Mouse (Mus musculus) ovary, postnatal 36 days (tissue): ENCODE measurements around the gene Cdv3.
"Not testable (repeated sequence)": the region's sequence is repeated elsewhere in the genome, so short reads cannot be mapped to it uniquely, and the experiment has no call there.

Experiments
- DNase-seq: peaks from one replicate; pipeline ENCODE4 v3.0.0; 2022; ENCODE audit warnings: low spot score, mixed read lengths

Gene Cdv3

DNA sequence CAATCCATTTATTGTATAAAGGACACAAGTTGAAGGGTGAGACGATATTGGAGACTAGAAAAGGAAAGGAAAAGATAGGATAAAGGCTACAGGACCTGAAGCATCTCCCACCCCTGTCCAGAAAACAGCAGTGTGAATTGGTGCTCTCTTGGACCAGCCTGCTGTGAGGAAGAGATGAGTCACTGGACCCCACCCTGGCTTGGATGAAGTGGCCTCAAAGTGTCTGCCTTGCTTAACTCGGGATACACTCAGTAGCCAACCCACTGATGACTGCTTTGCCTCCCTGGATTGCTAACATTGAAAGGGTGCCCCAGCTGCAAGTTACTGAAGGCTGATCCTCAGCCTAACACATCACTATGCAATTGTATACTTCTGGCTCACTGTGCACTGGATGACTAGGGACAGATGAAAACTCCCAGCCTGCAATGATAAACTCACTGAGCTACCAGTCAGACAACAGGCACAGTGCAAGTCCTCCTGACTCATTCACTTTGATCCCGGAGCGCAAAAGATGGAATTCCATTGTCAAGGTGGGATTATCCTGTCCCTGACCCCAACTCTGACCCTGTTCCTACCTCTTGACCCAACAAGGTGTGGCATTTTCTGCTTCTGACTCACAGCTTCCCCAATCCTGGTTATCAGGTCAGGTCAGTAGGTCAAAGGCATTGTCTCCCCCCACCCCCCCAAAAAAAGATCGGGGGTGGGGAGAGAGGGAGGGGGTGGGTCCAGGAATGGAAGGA, 6.8 kb upstream of the Cdv3 start:
- DNase-seq: no peak

DNA sequence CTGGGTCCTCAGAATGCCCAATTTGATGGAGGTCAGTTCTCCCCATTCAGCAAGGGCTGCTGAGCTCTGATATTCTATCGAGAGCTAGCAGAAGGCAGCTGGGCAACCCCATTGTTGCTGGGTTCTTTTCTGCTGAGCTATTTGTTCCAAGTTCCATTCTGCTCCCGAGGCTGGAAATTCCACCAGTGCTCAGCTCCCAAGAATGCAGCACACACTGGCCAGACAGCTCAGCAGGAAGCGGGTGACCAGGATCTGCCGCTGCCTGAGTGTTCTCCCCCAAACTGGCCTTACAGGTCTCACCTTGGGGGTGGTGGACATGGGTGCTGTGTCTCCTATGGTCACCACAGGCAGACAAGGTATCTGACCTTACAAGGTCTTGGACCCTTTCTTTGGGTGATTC, 4.3 kb upstream of the Cdv3 start:
- no peak for DNase-seq

DNA sequence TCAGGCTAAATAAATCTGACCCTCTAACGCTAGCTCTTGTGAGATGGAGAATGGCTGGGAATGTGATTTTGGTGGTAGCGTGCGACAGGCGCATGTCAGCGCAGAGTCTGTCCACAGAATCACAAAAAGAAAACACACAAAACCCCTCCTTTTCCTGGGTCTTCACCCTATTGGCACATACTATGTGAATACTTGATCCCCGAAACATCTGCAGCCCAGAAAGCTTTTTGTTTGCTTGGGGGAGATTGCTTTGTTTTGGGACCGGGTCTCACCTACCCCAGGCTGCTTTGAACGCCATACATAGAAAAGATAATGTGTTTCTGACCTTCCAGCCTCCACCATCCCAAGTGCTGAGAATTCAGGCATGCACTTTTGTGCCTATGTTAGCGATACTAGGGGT, 716 bp upstream of the Cdv3 start:
- no peak for DNase-seq

DNA sequence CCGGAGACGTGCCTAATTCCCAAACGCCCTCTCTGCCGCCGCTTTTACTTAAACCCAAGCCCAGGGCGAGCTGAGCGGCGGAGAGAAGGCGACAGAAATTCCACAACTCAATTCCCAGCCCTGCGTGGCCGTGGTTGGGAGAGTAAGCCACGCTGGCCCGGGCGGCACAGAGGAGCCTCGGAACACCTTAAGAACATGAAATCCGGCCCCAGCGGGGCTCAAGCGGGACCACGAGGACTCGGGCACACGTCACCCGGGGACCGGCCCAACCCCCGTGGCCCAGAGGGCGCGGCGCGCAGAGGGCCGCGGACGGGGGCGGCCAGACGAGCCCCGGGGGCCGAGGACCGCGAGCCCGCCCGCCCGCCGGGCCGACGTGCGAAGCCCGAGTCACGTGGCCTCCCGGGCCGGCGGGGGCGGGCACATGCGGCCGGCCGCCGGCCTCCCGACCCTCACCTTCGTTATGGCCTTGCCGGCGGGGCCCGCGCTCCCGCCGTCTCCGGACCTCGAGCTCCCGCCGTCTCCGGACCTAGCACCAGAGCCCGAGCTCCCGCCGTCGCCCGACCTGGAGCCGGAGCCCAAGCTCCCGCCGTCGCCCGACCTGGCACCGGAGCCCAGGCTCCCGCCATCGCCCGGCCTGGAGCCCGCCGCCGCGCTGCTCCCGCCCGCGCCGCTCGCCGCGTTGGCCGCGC, 895 bp downstream of the Cdv3 start:
- DNase-seq: peak; percentile 74

- peak; percentile 13 for DNase-seq
These were observed 1.8 kb downstream of the Cdv3 start for GRCm38 (mm10) chr9:103363730-103364417.

DNA sequence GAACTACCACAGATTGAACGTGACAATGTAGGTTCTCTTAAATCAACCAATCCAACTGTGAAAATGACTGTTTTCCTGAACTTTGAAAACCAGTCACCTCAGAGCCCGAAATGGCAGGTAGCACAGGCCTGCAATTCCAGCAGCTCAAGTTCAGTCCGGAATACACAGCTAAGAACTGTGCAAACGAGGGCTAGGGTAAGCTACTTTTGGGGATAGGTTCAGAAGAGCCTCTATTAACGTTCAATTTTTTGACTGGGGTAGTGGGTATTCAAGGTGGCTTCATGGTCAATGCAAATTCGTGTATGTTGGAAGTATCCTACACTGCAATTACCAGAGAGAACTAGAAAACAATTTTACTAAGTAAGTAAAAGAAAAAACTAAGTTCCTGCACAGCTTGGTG, 2.6 kb downstream of the Cdv3 start:
- no peak for DNase-seq

- no peak for DNase-seq
These were observed 5.0 kb downstream of the Cdv3 start for GRCm38 (mm10) chr9:103360642-103361041.

DNA sequence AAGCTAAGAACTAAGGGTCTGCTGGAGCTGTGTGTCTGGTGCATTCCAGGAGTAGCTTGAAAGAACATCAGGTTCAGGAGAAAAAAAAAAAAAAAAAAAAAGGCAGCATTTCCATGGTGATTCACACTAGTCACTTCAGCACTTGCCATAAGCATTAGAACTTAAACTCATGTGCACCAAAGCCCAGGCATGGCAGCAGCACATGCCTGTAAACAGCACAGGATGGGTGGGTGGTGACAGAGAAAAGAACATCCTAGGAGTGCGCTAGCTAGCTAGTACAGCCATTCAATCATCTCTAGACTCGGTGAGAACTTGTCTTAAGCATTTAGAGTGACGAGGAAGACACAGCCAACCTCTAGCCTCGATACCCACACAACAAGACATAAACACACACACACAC, 7.1 kb downstream of the Cdv3 start:
- DNase-seq: no peak

GRCm38 (mm10) chr9:103357893-103358292, 7.7 kb downstream of the Cdv3 start:
- no peak for DNase-seq

DNA sequence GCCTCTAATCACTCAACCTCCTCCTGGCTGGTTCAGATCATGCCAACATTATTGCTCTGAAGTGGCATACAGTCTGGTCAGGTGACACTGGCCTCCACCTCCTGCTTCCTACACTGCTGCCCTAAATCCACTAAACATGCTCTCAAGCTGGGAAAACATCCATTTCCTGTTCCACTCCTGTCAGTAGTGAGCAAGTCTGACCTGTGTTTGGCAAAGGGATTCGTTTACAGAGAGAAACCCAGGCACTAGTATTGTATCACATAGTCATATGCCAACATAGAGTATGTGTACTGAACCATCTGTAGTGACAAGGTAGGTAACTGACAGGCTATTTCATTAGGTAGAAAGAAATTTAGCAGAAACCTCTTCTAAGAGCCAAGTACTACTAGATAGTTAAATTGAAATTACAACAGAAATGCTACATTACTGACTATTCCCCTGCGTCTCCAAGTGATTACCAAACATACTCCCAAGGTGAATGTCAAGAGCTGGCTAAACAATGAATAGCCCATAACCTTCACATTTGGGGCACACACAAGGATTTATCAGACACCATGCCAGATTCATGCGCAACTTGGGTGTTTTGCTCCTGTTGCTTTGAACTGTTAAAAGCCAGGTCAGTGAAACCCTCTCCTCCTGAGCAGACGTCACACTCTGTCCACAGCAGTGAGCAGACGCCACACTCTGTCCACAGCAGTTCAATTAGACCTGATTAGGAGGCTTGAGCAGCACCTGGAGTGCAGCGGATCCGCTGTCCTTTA, 12.0 kb downstream of the Cdv3 start:
- not testable (repeated sequence) for DNase-seq

GRCm38 (mm10) chr9:103348791-103349190, 16.8 kb downstream of the Cdv3 start:
- no peak for DNase-seq

DNA sequence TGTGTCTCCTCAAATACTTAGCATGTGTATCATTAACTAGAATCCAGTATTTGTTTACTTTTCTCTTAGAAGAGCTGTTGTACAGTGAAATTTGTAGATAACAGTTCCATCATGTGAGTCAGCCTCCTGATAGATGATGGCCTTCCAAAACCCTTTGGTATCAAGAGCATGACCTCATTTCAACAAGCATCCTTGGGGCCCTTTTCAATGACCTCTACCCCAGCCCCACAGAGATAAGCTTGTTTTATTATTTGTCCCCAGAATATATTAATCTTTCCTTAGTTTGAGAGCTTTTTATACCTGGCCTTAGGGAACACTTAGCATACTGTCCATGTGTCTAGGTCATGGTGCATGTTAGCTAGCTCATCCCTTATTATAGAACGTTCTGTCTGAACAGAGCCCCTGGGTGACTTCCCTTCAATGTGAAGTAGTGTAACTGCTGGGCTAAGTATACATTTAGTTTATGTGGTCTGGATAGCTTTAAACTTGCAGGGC, 17.6 kb downstream of the Cdv3 start:
- no peak for DNase-seq

GRCm38 (mm10) chr9:103347045-103347444, 18.6 kb downstream of the Cdv3 start:
- no peak for DNase-seq

DNA sequence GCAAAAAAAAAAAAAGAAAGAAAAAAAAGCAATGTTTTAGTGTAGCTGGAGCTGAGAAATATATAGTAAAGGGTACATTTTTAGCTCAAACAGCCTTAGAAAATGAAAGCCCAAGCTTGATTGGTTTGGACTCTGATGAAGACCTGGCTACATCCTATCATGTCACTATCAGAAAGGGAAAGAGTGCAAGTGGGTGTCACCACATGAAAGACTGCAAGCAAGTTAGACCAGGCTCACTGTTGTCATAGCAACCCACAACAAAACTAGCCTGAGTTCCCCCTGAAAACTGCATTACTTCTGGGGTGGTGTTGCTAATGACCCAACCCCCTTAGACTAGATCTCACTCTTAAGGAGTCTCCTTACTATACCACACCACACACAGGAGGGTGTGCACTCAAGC, 28.7 kb downstream of the Cdv3 start:
- no peak for DNase-seq

- DNase-seq: no peak
These were observed 33.0 kb downstream of the Cdv3 start for GRCm38 (mm10) chr9:103332663-103333062.

- DNase-seq: no peak
These were observed 39.2 kb downstream of the Cdv3 start for GRCm38 (mm10) chr9:103326449-103326848.

DNA sequence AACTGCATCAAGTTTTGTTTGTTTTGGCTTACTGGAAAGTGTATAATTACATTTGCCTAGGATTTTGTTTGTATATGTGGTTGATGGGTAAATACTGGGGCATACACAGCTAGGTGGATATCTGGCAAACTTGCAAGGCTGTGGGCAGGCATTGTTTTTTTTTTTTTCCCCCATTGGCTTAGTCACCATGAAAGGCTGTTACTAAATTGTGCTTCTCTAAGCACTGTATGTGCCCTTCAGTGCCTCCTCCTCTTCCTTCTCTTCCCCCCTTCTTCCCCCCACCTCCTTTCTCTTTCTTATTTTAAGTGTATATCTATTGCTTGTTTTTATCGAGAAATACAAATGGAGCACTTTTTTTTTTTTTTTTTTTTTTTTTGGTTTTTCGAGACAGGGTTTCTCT, 41.0 kb downstream of the Cdv3 start:
- no peak for DNase-seq

DNA sequence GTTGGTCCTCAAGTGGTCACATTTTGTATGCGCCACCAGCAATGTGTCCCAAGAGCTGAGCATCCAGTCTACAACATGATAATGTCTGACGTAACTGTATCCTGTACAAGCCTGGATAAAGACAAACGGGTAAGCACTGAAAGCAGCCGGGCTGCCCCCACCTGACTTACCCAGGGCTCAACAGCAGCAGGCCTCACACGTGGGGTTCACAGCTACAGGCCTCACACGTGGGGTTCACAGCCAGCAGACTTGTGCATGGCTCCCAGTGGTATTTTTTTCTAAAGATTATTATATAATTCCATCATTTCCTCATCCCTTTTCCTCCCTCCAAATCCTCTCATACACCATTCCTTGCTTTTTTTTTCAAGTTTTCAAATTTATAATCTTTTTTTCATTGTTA, 55.8 kb downstream of the Cdv3 start:
- no peak for DNase-seq

GRCm38 (mm10) chr9:103305332-103306041, 60.2 kb downstream of the Cdv3 start:
- DNase-seq: no peak

- peak; percentile 92 for DNase-seq
These were observed 60.7 kb downstream of the Cdv3 start, which contains the start of the genes 1300017J02Rik and Topbp1 for GRCm38 (mm10) chr9:103304927-103305326. TSS of gene 1300017J02Rik (minus strand) at chr9:103305082. TSS of gene Topbp1 (plus strand) at chr9:103305215.
